Mouse (Mus musculus) layer of hippocampus, adult 11-12 months (tissue): Measurements from ENCODE around the gene Fam198b.
A peak's percentile ranks its signal among the peaks of the same experiment; 100 is the strongest.

Experiments
- DNase-seq: peaks from one replicate; pipeline ENCODE4 v3.0.0; 2022; ENCODE audit warnings: low spot score

Fam198b gene

DNA sequence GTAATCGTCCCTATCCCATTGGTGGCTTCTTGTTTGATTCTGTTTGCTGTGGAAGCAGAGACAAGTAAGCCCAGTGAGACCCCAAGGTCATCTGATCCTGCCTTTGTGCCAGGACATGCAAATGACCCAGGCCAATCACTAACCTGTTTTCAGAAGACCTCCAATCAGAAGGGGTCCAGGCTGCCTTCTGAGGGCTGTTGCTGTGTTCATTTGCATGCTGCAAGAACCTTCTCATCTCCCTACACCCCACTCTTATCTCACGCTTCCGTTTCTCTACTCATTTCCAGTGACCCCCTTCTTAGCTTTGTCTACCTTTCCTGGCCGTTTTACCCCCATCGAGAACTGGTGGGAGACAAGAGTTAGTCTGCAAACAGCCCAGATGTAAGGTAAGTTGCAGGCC is at the start of gene Fam198b:
Gene Fam198b (plus strand): TSS at position 229 of the 400 bp plus-strand sequence.
- DNase-seq = no peak

DNA sequence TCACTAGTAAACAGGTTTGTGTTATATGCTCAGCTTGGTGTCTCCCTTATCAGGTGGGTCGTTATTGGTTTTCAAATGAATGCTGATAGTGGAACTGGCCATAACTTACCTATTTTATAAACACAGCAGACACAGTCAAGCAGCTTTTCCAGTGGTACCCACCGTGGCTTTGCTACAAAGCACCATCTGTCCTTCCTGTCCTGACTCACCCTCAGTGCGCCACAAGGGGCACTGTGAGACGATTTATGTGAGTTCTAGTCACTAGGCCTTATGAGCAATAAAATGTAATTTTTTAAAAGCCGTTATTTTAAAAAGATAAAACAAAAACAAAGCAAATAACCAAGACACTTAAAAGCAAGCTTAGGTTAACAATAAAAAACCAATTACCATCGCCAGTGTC is 45.6 kb upstream of the Fam198b start:
- DNase-seq = peak; percentile 55

DNA sequence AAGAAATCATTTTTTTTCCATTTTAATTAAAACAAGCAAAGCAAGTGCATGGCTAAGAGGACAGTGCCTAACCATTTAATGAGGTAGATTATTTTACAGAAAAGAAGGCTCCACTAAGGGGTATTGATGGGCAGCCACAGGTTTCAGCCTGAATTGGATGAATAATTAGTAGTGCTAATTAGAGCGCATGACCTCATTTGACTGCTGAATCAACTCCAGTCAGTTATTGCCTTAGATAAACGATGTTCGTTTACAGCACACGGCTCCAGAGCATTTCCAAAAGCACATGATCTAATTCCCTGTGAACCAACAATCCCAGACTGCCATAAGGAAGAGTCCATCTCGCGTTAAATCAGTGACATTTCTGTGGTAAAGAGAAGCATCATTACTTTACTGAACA is 42.9 kb upstream of the Fam198b start:
- DNase-seq = no peak

DNA sequence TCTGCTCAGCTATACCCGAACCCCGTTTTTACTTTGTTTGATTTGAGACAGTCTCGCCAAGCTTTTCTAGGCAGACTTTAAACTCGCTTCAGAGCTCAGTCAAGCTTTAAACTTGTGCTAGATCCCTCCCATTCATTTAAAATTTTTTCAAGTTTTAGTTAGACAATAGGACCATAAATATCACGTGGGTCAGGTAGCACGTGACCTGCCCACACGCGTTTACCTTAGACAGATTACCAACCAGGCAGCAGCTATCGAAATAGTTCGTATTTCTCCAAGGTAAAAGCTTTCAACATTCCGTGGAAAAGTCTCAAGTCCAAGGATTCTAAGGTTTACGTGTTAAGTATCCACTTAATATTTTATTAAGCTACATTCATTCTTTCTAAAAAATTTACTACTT is 42.2 kb upstream of the Fam198b start:
- no peak for DNase-seq

DNA sequence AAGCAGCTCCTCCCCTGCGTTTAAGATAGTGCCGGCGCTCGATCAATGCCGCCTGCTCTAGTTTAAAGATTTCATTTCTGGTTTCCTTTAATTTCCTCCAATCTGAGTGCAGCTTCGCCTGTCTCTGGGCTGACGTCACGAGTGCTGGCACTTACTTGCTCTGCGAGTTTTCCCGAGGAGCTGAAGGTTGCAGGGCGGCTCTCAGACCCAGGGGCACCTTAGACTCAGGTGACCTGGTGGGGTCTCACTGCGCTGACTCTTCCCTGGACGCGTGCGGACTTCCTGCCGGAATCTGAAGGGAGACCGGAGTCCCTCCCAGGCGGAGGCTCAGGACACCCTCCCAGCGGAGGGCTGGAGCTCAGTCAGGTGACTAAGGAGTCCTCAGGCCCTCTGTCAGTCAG is 41.7 kb upstream of the Fam198b start:
- DNase-seq = peak; percentile 69

DNA sequence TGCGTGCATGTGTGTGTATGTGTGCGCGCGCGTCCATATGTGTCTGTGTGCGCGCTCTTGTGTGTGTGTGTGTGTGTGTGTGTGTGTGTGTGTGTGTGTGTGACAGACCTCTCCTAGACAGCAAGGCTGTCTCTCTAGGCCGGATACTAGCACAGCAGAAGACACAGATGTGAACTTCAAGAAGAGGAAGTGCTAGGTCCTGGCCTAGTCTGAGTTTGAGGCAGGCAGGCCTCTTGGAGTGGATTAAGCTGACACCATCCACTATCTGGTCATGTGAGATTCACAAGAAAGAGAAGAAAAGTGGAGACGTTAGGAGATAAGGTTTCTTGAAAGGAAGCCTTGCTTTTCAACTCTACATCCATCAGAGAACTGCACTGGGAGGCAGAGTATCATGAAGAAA is 40.3 kb upstream of the Fam198b start:
- DNase-seq = no peak

DNA sequence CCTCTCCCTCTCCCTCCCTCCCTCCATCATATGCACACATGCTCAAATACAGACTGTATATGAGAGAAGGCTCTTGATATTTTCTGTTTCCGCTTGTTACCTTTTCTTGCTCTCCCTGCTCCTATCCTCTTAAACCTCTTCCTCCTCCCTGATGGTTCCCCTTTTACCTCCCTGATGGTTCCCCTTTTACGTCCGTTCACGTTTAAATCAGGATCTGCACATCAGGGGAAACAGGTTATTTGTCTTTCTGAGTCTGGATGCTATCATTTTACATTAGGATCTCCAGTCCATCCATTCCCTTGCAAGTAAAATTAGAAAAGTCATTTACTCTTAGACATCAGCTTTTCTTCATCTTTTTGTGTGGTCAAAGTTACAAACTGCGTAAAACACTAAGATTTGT is 37.7 kb upstream of the Fam198b start:
- no peak for DNase-seq

DNA sequence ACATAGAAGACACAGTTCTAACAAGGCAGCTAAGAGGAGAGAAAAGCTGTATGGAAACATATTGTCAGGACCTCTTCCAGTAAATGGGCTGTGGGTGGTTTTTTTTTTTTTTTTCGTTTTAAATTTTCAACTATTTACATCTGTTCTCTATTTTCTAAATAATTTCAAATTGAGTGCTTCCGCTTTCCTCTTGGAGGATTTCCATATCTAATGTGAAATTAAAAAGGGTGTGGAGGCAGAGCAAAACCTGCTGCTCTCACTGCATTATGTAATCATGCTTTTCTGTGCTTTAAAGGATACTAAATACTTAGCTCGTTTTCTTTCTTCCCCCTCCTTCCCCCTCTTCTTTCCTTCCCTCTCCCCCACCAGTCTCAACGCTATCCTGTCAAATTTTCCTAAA is 35.5 kb upstream of the Fam198b start:
- no peak for DNase-seq

DNA sequence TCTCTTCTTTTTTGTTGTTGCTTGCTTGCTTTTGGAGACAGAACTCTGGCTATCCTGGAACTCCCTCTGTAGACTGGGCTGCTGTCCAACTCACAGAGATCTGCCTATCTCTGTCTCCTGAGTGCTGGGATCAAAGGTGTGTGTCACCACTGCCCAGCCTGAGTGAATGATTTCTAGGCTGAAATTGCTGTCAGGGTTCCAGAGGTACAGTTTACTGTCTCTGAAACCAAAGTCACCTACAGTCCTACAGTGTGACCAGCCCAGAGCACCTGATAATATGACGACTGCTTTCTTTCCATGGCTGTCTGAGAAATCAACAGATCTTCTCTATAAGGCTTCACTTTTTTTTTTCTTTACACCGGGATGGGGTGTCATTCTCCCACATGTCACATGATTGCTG is 34.7 kb upstream of the Fam198b start:
- DNase-seq = no peak

DNA sequence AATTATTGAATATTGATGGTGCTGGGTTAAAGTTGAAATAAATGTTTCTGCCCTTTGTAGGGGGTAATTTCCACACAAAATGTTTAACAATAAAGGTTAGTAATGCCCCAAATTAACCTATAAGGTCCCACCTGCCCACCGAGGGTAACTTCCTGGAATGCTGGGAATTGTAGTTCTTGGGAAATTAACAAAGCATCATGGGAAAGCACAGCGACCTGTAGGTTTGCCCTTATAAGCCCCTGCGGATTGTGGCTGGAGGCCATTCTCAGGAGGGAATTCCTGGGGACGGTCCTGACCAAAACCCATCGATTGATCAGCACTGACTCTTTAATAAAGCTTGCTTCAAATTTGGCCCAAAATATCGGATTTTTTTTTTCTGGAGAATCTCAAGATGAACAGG is 33.7 kb upstream of the Fam198b start:
- no peak for DNase-seq

DNA sequence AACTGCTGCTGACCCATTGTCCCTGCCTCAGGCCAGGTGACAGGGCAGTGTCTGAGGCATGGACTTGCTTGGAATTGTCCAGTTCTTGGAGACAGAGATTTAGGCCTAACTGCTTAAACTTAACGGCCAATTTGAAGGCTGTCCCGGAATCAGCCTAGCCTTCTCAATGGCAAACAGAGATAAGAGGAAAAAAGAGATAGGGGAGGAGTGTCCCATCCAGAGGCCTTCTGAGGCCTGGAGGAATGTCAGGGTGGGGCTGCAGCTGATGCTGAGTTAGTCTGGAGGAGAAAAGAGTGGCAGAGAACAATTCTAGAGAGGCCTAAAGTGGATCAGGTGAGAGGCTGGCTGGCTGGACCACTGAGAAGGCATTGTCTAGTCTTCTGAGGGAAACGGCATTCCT is 32.2 kb upstream of the Fam198b start:
- no peak for DNase-seq

DNA sequence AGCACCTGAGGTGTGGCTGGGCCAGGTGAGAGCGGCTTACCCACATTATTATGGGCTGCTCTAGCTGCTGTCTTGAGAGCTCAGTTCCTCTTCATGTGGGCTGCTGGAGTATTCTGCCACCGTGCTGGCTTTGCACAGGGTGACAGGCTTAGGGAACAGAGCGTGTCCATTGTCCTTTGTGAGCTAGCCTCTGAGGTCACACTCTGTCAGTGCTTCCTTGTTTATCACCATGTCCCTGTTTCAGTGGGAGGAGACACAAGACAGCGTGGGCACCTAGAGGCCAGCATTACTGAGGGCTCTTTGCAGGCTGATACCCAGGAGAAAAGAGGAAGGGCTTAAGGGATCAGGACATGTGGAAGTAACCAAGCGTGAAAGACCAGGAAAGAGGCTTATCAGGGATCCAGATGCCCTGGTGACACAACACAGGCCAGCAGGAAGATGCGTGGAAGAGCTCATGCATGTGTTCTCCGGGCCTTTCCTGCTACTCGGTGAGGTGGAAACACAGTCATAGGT is 31.6 kb upstream of the Fam198b start, which contains the start of gene Tmem144:
Gene Tmem144 (minus strand): TSS at position 120 of the 513 bp plus-strand sequence.
- DNase-seq = peak; percentile 71

DNA sequence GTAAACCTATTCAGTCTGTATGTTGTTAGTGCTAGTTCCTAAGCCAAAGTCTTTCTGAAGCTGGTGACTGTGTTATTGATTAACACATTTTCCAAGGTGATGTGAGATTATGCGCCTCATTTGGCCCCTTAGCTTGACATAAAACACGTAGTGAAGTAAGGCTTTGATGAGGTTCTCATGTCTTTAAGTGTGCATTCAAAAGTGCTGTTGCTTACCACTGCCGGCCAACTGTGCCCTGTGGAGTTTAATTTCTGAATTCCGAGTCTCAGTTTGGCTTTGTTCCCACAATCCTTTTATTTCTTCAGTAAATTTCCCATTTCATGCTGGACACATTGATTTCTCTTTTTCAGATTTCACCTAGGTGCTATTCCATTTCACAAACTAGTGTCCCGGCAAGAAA is 26.6 kb upstream of the Fam198b start:
- no peak for DNase-seq

DNA sequence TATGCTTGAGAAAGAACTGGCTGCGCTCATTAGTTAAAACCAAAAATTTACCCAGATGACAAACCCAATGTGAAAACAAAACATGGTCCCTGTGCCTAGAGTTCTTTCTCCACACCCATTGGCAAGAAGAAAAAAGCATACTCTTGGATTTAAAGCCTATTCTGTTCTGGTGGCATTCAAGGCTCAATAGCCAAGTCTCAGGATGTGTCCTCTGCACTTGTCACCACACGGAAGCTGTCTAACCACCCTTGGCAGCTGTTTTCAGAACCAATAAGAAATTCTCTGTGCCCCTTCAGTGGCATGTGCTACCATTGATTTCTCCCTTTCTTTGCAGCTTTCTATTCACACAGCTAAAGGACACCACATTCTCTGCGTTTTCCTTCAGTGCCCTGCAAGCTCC is 26.1 kb upstream of the Fam198b start:
- DNase-seq = no peak

DNA sequence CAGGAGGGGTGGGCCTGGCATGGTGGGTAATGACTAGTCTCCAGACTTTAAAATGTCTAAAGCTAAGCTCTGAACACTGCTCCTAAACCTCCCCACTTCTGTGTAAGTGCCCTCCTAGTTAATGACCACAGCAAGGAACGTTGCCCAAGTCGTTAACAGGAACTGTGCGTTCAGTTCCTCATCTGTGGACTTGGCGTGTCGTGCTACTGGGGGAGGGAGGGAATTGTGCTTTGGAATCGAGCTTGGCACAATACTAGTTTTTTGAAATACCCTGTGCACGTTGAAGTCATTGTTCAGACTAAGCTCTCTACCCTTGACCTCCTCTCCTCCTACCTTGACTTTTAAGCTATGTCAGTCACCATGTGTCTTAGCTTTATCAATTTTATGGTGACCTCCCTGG is 19.5 kb upstream of the Fam198b start:
- no peak for DNase-seq

DNA sequence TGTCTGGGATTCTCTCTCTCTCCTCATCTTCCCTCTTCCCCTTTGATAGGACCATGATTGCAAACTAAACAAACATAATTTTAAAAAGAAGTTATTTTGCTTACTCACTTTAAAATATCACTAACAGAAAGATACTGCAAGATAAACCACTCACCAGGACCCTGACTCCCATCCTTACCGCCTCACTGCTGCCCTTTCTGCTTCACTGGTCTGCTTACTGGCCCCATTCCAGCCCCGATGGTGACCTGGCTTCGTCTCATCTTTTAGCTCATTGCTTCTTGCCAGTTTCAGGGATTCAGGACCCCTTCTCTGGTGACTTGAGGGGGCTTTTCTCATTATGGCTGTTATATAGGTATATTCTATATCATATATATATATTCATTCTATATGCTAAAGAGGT is 18.2 kb upstream of the Fam198b start:
- no peak for DNase-seq

DNA sequence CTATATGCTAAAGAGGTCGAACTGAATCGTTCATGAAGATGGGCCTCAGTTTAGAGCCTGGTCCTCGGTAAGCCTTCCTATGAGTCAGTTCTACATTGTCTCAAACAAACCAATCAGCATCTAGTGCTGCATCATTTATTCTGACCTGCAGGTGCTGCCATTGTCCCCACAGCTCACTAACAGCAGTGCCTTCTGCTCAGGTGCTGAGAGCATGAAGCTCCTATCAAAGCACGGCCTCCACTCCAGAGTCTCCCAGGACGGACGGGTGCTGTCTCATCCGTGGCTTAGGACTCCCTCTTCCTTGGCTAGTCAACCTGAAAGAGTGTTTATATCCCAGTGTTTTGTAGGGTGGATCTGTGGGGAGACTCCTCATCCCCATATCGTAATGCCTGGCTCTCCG is 17.8 kb upstream of the Fam198b start:
- DNase-seq = no peak

DNA sequence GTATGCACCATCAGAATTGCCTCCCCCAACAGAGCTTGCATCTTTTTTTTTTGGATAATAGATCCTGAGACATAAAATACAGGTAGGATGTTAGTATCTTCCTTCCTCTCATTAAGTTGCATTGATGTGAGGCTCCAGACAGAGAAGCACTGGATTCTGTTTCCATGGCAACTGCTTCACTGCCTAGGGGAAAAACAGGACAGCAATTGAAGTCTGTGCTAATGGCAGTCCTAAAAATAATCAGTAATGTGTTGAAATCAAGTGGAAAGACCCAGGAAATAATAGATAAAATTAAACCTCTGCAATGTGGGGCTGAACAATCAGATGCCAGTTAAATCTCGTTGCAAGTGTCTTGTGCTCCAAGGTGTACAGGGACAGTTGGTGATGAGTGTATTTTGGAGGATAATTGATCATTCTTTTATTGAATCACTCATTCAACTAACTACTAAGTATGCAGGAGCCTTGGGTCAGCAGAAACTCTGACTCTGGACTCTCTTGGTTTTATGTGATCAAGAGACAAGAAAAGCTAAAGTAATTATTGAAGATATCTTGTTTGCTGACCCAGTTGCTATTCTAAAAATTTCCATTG is 17.1 kb upstream of the Fam198b start:
- DNase-seq = peak; percentile 68

DNA sequence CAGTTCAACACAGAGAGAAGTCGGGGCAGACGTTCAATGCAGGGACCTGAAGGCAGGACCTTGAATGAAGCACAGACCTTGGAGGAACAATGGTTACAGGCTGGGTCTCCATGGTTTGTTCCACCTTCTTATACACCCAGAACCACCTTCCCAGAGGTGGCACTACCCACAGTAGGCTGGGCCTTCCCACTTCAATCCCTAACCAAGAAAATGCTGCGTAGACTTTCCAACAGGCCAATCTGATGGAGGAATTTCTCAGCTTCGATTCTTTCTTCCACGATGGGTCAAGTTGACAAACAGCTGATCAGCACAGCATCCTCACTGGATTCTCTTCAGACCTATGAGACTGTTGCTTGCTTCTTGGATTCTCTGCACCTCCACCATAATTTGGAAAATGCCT is 8.9 kb upstream of the Fam198b start:
- DNase-seq = no peak

DNA sequence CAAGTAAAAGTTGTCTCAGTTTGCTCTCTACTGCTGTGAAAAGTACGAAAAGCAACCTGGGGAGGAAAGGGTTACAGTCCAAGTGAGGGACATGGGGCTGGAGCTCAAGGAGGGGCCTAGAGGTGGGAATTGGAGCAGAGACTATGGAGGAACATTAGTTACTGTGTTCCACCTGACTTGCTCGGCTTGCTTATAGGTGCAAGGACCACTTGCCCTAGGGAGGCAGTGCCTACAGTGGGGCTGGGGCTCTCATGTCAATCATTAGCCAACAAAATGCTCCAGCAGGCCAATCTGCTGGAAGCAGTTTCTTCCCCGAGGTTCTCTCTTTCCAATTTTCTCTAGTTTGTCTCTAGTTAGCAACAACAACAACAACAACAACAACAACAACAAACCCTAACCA is 6.0 kb upstream of the Fam198b start:
- DNase-seq = no peak

DNA sequence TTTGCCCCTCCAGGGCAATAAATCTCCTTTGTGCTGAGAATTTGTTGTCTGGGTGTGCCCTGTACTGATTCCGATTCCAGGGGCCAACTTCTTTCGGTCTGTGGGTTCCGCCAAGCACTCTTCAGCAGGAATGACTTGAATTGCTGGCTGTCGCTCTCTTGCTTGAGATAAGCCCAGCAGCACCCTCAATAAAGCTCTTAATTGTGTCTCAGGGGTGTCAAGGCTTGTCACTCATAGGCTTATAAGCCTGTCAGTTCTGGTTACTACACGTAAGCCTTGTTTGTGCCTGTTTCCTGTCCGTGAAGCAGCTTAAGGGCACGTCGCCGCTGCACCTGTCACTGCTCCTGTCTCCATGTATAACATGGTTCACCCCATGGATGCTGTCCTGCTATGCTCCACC is 5.1 kb upstream of the Fam198b start:
- no peak for DNase-seq

DNA sequence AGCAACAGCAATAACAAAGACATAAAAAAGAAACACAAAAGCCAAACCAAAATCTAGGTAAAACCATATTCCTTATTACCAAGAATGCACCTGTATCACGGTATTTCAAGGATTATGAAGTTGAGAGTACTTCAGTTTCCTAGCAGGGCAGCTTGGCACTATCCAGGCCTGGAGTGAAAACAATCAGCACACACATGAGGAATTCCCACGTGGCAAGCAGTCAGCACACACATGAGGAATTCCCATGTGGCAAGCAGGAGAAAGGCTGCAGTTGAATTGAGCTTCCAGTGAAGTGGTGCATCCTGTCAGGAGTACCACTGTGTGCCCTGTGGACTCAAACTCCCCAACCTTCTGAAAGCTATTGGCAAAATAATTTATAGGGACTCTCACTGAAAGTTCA is 2.7 kb upstream of the Fam198b start:
- no peak for DNase-seq

DNA sequence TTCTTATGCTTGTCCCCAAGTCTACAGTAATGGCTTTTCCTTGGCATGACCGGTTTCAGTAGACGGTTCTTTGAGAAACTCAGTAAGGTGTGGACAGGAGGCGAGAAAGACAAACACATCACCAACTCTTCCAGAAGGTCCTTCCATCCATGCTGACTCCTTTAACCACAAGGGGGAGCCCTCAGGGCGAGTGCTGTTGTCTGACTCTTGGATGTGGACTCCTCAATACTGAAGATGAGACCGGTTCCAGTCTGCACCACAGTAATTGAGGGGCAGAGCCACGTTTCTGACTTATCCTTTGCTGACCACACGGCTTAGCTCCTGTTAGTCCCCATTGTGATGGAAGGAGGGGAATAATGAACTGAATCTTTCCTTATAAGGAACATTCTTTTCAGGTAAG is 1.2 kb upstream of the Fam198b start:
- peak; percentile 80 for DNase-seq

DNA sequence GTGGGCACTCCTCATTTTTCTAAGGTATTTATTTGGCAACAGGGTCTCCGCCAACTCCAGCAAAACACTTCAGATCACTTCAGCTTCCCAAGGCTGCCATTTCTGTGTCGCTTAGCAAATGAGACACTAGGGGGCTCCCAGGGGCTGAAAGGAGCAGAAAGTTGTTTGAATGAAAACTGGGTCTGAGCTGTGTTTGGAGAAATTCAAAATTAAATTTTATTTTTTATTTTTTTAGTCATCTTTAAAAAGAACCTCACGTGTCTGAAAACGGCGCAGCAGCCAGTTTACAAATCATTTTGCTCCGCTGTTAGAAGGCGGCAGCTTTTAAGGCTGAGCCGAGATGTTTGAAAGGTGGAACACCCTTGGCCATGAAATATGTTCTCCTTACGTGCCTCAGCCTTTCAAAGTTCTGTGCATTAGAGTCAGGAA is 442 bp downstream of the Fam198b start:
- peak; percentile 67 for DNase-seq
